In genomic region chr8:105694051-105694799, GRCm38 (mm10) we compare ENCODE assay signal across 9 mouse cellular contexts. TPM values are rescaled to one million over a fixed set of nuclear protein-coding genes. Genes with fewer than 3 reads are reported as not detected.
A peak's percentile ranks its signal among the peaks of the same experiment; 100 is the strongest.
DNase-seq lines count a peak whose midpoint lies in the region; ATAC-seq and TF ChIP-seq lines count a peak whose summit lies in the region.
"Had no signal": no experiment of that assay in that cellular context is flagged by ENCODE, and none has a peak within 500 bp of the region (broad histone marks: within the 10 kb centered on the region; RNA-seq: fewer than 3 reads in every experiment).

No protein-coding gene starts in this region.

- H3K4me3 ChIP-seq in heart, embryonic 11.5 days (ENCODE audit: low read depth, low read length), result peak overlapping the region; percentile 46
- peak overlapping the region; percentile 58; the same call in 1 of the 2 replicates for H3K4me3 ChIP-seq in G1E (ENCODE audit: low read depth, low read length)
- H3K4me3 ChIP-seq in embryonic facial prominence, embryonic 12.5 days, result peak overlapping the region; percentile 41
- peak overlapping the region; percentile 53 for H3K4me3 ChIP-seq in intestine, embryonic 16.5 days (ENCODE audit: low read length)
- peak overlapping the region; percentile 68 for H3K4me3 ChIP-seq in midbrain, embryonic 14.5 days (replicated peaks; ENCODE audit: low read depth, low read length)

- peak overlapping the region; percentile 95 for H3K4me2 ChIP-seq in heart, embryonic 11.5 days
- peak overlapping the region; percentile 94 for H3K4me2 ChIP-seq in embryonic facial prominence, embryonic 12.5 days (replicated peaks)
- H3K4me2 ChIP-seq in intestine, embryonic 16.5 days (ENCODE audit: low read depth, low read length), result peak overlapping the region; percentile 99
- peak overlapping the region; percentile 75 for H3K4me2 ChIP-seq in midbrain, embryonic 14.5 days (ENCODE audit: low read length)

- H3K9me3 ChIP-seq in heart, embryonic 11.5 days (replicated peaks; ENCODE audit: control insufficient read depth, low read length), result no peaks in the 10 kb centered on the region
- H3K9me3 ChIP-seq in G1E (replicated peaks), result no peaks in the 10 kb centered on the region
- H3K9me3 ChIP-seq in embryonic facial prominence, embryonic 12.5 days, result peaks cover 7% of the 10 kb centered on the region; the same call in 1 of the 2 replicates
- no peaks in the 10 kb centered on the region for H3K9me3 ChIP-seq in intestine, embryonic 16.5 days (ENCODE audit: control insufficient read depth, low read length)
- no peaks in the 10 kb centered on the region for H3K9me3 ChIP-seq in midbrain, embryonic 14.5 days (ENCODE audit: control insufficient read depth, low read length)

- H3K4me1 ChIP-seq in heart, embryonic 11.5 days (ENCODE audit: control insufficient read depth, insufficient read depth, low read length), result peaks cover 10% of the 10 kb centered on the region
- H3K4me1 ChIP-seq in G1E (ENCODE audit: insufficient read depth, low read depth, low read length), result peaks cover 17% of the 10 kb centered on the region
- peaks cover 10% of the 10 kb centered on the region for H3K4me1 ChIP-seq in embryonic facial prominence, embryonic 12.5 days
- peaks cover 6% of the 10 kb centered on the region for H3K4me1 ChIP-seq in intestine, embryonic 16.5 days (ENCODE audit: control insufficient read depth, insufficient read depth, low read length)
- peaks cover 10% of the 10 kb centered on the region for H3K4me1 ChIP-seq in midbrain, embryonic 14.5 days (ENCODE audit: control insufficient read depth, insufficient read depth, low read length)

- TF ChIP-seq CTCF in G1E (IDR thresholded peaks at IDR 0.05; ENCODE audit: low read depth, low read length), result no peak

- no peak for DNase-seq in heart, adult 8-10 months (ENCODE audit: low spot score)
- DNase-seq in G1E (ENCODE audit: low spot score), result no peak
- DNase-seq in midbrain, embryonic 14.5 days, result peak; percentile 75
- DNase-seq in urinary bladder, adult 2 months (ENCODE audit: low spot score), result no peak
- no peak for DNase-seq in thymus, postnatal 14 days

- H3K27ac ChIP-seq in heart, embryonic 11.5 days (ENCODE audit: low read depth, low read length), result no peak overlapping the region
- H3K27ac ChIP-seq in embryonic facial prominence, embryonic 12.5 days, result no peak overlapping the region
- no peak overlapping the region for H3K27ac ChIP-seq in intestine, embryonic 16.5 days (ENCODE audit: low read length)
- H3K27ac ChIP-seq in midbrain, embryonic 14.5 days (replicated peaks; ENCODE audit: low read depth, low read length), result peak overlapping the region; percentile 92

- H3K9ac ChIP-seq in heart, embryonic 11.5 days (ENCODE audit: low read depth, low read length), result 0 out of 2 replicates have a peak overlapping the region, but pooled peaks have one; percentile 17
- H3K9ac ChIP-seq in embryonic facial prominence, embryonic 12.5 days, result peak overlapping the region; percentile 54
- H3K9ac ChIP-seq in intestine, embryonic 16.5 days (ENCODE audit: low read depth, low read length), result peak overlapping the region; percentile 58
- H3K9ac ChIP-seq in midbrain, embryonic 14.5 days (replicated peaks; ENCODE audit: low read length), result peak overlapping the region; percentile 73

- H3K27me3 ChIP-seq in heart, embryonic 11.5 days (ENCODE audit: control insufficient read depth, insufficient read depth, low read length), result peaks cover 24% of the 10 kb centered on the region
- H3K27me3 ChIP-seq in G1E (ENCODE audit: insufficient read depth, low read length), result peaks cover 28% of the 10 kb centered on the region
- peaks cover 12% of the 10 kb centered on the region for H3K27me3 ChIP-seq in embryonic facial prominence, embryonic 12.5 days
- no peaks in the 10 kb centered on the region for H3K27me3 ChIP-seq in intestine, embryonic 16.5 days (replicated peaks; ENCODE audit: control insufficient read depth, insufficient read depth, low read length)
- H3K27me3 ChIP-seq in midbrain, embryonic 14.5 days (ENCODE audit: control insufficient read depth, insufficient read depth, low read length), result no peaks in the 10 kb centered on the region

- 9% methylated on average over 40 of the region's 40 CpGs for WGBS in heart, embryonic 11.5 days (ENCODE audit: insufficient replicate concordance)
- WGBS in embryonic facial prominence, embryonic 12.5 days, result 7% methylated on average over 40 of the region's 40 CpGs
- WGBS in intestine, embryonic 16.5 days, result 13% methylated on average over 32 of the region's 40 CpGs
- WGBS in midbrain, embryonic 14.5 days, result 4% methylated on average over 40 of the region's 40 CpGs

- H3K36me3 ChIP-seq in heart, embryonic 11.5 days (ENCODE audit: control insufficient read depth, insufficient read depth, low read length), result peaks cover 3% of the 10 kb centered on the region; the same call in 1 of the 2 replicates
- H3K36me3 ChIP-seq in G1E (replicated peaks), result peaks cover 48% of the 10 kb centered on the region
- H3K36me3 ChIP-seq in embryonic facial prominence, embryonic 12.5 days, result peaks cover 24% of the 10 kb centered on the region
- H3K36me3 ChIP-seq in intestine, embryonic 16.5 days (ENCODE audit: control insufficient read depth, insufficient read depth, low read length), result 0 out of 2 replicates have a peak, but pooled peaks cover 4% of the 10 kb centered on the region
- H3K36me3 ChIP-seq in midbrain, embryonic 14.5 days (ENCODE audit: control insufficient read depth, insufficient read depth, low read length), result peaks cover 34% of the 10 kb centered on the region

- ATAC-seq in heart, embryonic 11.5 days (replicated peaks; ENCODE audit: insufficient number of reproducible peaks, low FRiP score, low TSS enrichment), result no peak
- no peak for ATAC-seq in G1E (ENCODE audit: extremely low read depth, insufficient number of reproducible peaks, low FRiP score, poor library complexity, severe bottlenecking)
- peak; percentile 44 for ATAC-seq in embryonic facial prominence, embryonic 12.5 days (ENCODE audit: insufficient number of reproducible peaks, insufficient read depth, low FRiP score, low TSS enrichment)
- ATAC-seq in intestine, embryonic 16.5 days, result peak; percentile 24
- peak; percentile 64 for ATAC-seq in midbrain, embryonic 14.5 days (ENCODE audit: low FRiP score, low TSS enrichment)

RNA-seq across cellular contexts. Expression of gene Acd, which starts 6.7 kb away (rescaled TPM):
- 39.3 and 41.5 TPM in 2 replicates for polyA plus RNA-seq in heart, embryonic 11.5 days (2014; fragmentation: Nextera tagmentation; extraction: Ambion mirVana)
- 10 to 100 TPM; 10.2 to 11.5 (median 10.5) TPM for total RNA-seq in heart, adult 8-10 months (2022)
- total RNA-seq in G1E (2014; fragmentation: Nextera tagmentation) (44.1 and 51.9 TPM in 2 replicates), G1E (2017) (25.8 and 28.7 TPM in 2 replicates)
- 47.8 and 65.6 TPM in 2 replicates for polyA plus RNA-seq in G1E (2012)
- polyA plus RNA-seq in embryonic facial prominence, embryonic 12.5 days (2016; fragmentation: Nextera tagmentation; extraction: Ambion mirVana), result 73.6 and 78.2 TPM in 2 replicates
- polyA plus RNA-seq in intestine, embryonic 16.5 days (2015; fragmentation: Nextera tagmentation; extraction: Ambion mirVana), result 53.0 and 55.0 TPM in 2 replicates
- polyA plus RNA-seq in midbrain, embryonic 14.5 days (2014; fragmentation: Nextera tagmentation; extraction: Ambion mirVana), result 86.3 and 106 TPM in 2 replicates
- polyA plus RNA-seq in urinary bladder, adult 2 months (2012; rRNA removed), result 18.2 and 18.8 TPM in 2 replicates

RNA-seq across cellular contexts. Expression of gene Pard6a, which starts 6.7 kb away (rescaled TPM):
- 10.9 and 14.2 TPM in 2 replicates for polyA plus RNA-seq in heart, embryonic 11.5 days (2014; fragmentation: Nextera tagmentation; extraction: Ambion mirVana)
- 1 to 10 TPM; 5.9 to 8.1 (median 7.0) TPM for total RNA-seq in heart, adult 8-10 months (2022)
- total RNA-seq in G1E (2014; fragmentation: Nextera tagmentation), result 3.6 and 6.2 TPM in 2 replicates
- total RNA-seq in G1E (2017), result 18.5 and 19.6 TPM in 2 replicates
- 6.2 and 6.6 TPM in 2 replicates for polyA plus RNA-seq in G1E (2012)
- polyA plus RNA-seq in embryonic facial prominence, embryonic 12.5 days (2016; fragmentation: Nextera tagmentation; extraction: Ambion mirVana), result 18.2 and 19.1 TPM in 2 replicates
- 12.0 and 12.6 TPM in 2 replicates for polyA plus RNA-seq in intestine, embryonic 16.5 days (2015; fragmentation: Nextera tagmentation; extraction: Ambion mirVana)
- 51.2 and 53.4 TPM in 2 replicates for polyA plus RNA-seq in midbrain, embryonic 14.5 days (2014; fragmentation: Nextera tagmentation; extraction: Ambion mirVana)
- 11.2 and 15.4 TPM in 2 replicates for polyA plus RNA-seq in urinary bladder, adult 2 months (2012; rRNA removed)

RNA-seq across cellular contexts. Expression of gene Carmil2, which starts 8.2 kb away (rescaled TPM):
- 0.27 and 0.46 TPM in 2 replicates for polyA plus RNA-seq in heart, embryonic 11.5 days (2014; fragmentation: Nextera tagmentation; extraction: Ambion mirVana)
- under 1 TPM; 0.13 to 0.22 (median 0.14) TPM for total RNA-seq in heart, adult 8-10 months (2022)
- total RNA-seq in G1E (2014; fragmentation: Nextera tagmentation), result 2.4 TPM in 1 of 2 replicates, not detected in the other
- 0.22 and 0.35 TPM in 2 replicates for total RNA-seq in G1E (2017)
- 0.59 and 0.89 TPM in 2 replicates for polyA plus RNA-seq in G1E (2012)
- polyA plus RNA-seq in embryonic facial prominence, embryonic 12.5 days (2016; fragmentation: Nextera tagmentation; extraction: Ambion mirVana), result 2.8 and 3.2 TPM in 2 replicates
- 0.64 and 0.79 TPM in 2 replicates for polyA plus RNA-seq in intestine, embryonic 16.5 days (2015; fragmentation: Nextera tagmentation; extraction: Ambion mirVana)
- 17.8 and 18.0 TPM in 2 replicates for polyA plus RNA-seq in midbrain, embryonic 14.5 days (2014; fragmentation: Nextera tagmentation; extraction: Ambion mirVana)
- polyA plus RNA-seq in urinary bladder, adult 2 months (2012; rRNA removed), result 0.53 and 0.61 TPM in 2 replicates

RNA-seq across cellular contexts. Expression of gene 4933405L10Rik, which starts 13.2 kb away (rescaled TPM):
- 0.13 TPM in 1 of 2 replicates, not detected in the other for polyA plus RNA-seq in heart, embryonic 11.5 days (2014; fragmentation: Nextera tagmentation; extraction: Ambion mirVana)
- total RNA-seq in heart, adult 8-10 months (2022), result not detected
- total RNA-seq in G1E (2014; fragmentation: Nextera tagmentation) (not detected in 2 replicates), G1E (2017) (not detected in 2 replicates)
- polyA plus RNA-seq in G1E (2012), result 0.05 and 0.13 TPM in 2 replicates
- polyA plus RNA-seq in embryonic facial prominence, embryonic 12.5 days (2016; fragmentation: Nextera tagmentation; extraction: Ambion mirVana), result 0.14 TPM in 1 of 2 replicates, not detected in the other
- not detected in 2 replicates for polyA plus RNA-seq in intestine, embryonic 16.5 days (2015; fragmentation: Nextera tagmentation; extraction: Ambion mirVana)
- polyA plus RNA-seq in midbrain, embryonic 14.5 days (2014; fragmentation: Nextera tagmentation; extraction: Ambion mirVana), result 0.41 TPM in 1 of 2 replicates, not detected in the other
- not detected in 2 replicates for polyA plus RNA-seq in urinary bladder, adult 2 months (2012; rRNA removed)
- polyA plus RNA-seq: gonadal fat pad, adult 2 months had no signal

RNA-seq across cellular contexts. Expression of gene Enkd1, which starts 13.8 kb away (rescaled TPM):
- polyA plus RNA-seq in heart, embryonic 11.5 days (2014; fragmentation: Nextera tagmentation; extraction: Ambion mirVana), result 13.3 and 16.9 TPM in 2 replicates
- 1 to 10 TPM; 1.2 to 2.7 (median 2.3) TPM for total RNA-seq in heart, adult 8-10 months (2022)
- total RNA-seq in G1E (2014; fragmentation: Nextera tagmentation) (9.5 and 16.8 TPM in 2 replicates), G1E (2017) (10.5 and 13.6 TPM in 2 replicates)
- polyA plus RNA-seq in G1E (2012), result 52.5 and 62.1 TPM in 2 replicates
- polyA plus RNA-seq in embryonic facial prominence, embryonic 12.5 days (2016; fragmentation: Nextera tagmentation; extraction: Ambion mirVana), result 35.7 and 37.0 TPM in 2 replicates
- 11.2 and 13.6 TPM in 2 replicates for polyA plus RNA-seq in intestine, embryonic 16.5 days (2015; fragmentation: Nextera tagmentation; extraction: Ambion mirVana)
- 13.8 and 13.9 TPM in 2 replicates for polyA plus RNA-seq in midbrain, embryonic 14.5 days (2014; fragmentation: Nextera tagmentation; extraction: Ambion mirVana)
- polyA plus RNA-seq in urinary bladder, adult 2 months (2012; rRNA removed), result 9.6 and 11.5 TPM in 2 replicates

Comparison
In these comparisons a context has a peak if more than half of its experiments do, and no peak if none do; other contexts are left out.
1. ATAC-seq: peak in embryonic facial prominence, embryonic 12.5 days (single experiment), intestine, embryonic 16.5 days (single experiment) and midbrain, embryonic 14.5 days (single experiment); none in heart, embryonic 11.5 days (single experiment) and G1E (single experiment).
2. H3K9ac ChIP-seq: peak in every context shown above with its lines; median percentile 73 in midbrain, embryonic 14.5 days; 58 in intestine, embryonic 16.5 days; 54 in embryonic facial prominence, embryonic 12.5 days; 17 in heart, embryonic 11.5 days.
3. Peak in every context shown above with its lines, with median percentiles within 50 percentile points of each other: H3K4me2 ChIP-seq and H3K4me3 ChIP-seq.